Mouse (Mus musculus) lung, embryonic 16.5 days (tissue): ENCODE data around the gene Ddx5. TPM values are rescaled to one million over a fixed set of nuclear protein-coding genes. Genes with fewer than 3 reads are reported as not detected.
"Not testable (repeated sequence)": the region's sequence is repeated elsewhere in the genome, so short reads cannot be mapped to it uniquely, and the experiment has no call there.

ENCODE experiments used
- ATAC-seq: fragments of 200-750 bp; cut with Nextera tagmentation; 2 replicates; pipeline ENCODE4 v1.8.0; 2017; ENCODE audit warnings: low read depth, mild to moderate bottlenecking, moderate library complexity
- H3K27ac ChIP-seq: fragments of 300-500 bp; sonication (generic); 2 replicates; pipeline ENCODE4 v1.5.1; 2014; ENCODE audit warnings: mild to moderate bottlenecking, control low read depth, low read length
- H3K27me3 ChIP-seq: fragments of 300-500 bp; sonication (generic); 2 replicates; pipeline ENCODE4 v1.6.1; 2014; ENCODE audit warnings: low read depth, low read length, mixed read lengths; ENCODE audit not compliant: control insufficient read depth, insufficient read depth
- H3K36me3 ChIP-seq: fragments of 300-500 bp; sonication (generic); 2 replicates; pipeline ENCODE4 v1.6.1; 2014; ENCODE audit warnings: low read length; ENCODE audit not compliant: control insufficient read depth, insufficient read depth
- H3K4me1 ChIP-seq: fragments of 300-500 bp; sonication (generic); replicated peaks from 2 replicates; pipeline ENCODE4 v1.6.1; 2014; ENCODE audit warnings: low read length, mixed read lengths; ENCODE audit not compliant: control insufficient read depth, insufficient read depth
- H3K4me2 ChIP-seq: fragments of 300-500 bp; sonication (generic); 2 replicates; pipeline ENCODE4 v1.6.1; 2014; ENCODE audit warnings: low read depth, low read length, control low read depth
- H3K4me3 ChIP-seq: fragments of 300-500 bp; sonication (generic); 2 replicates; pipeline ENCODE4 v1.5.1; 2014; ENCODE audit warnings: mild to moderate bottlenecking, low read length, control low read depth
- H3K9ac ChIP-seq: fragments of 300-500 bp; sonication (generic); 2 replicates; pipeline ENCODE4 v1.6.1; 2014; ENCODE audit warnings: low read length, control low read depth
- H3K9me3 ChIP-seq: fragments of 300-500 bp; sonication (generic); 2 replicates; pipeline ENCODE4 v1.6.1; 2016; ENCODE audit warnings: low read length; ENCODE audit not compliant: control insufficient read depth
- WGBS: fragments of 180-500 bp; shearing (Covaris S2); extraction: QIAGEN DNeasy Blood & Tissue Kit; methylation state at CpG from one replicate; pipeline ENCODE4 v1.1.7; 2014; 5-methylcytosine and 5-hydroxymethylcytosine counted together
- microRNA-seq: library from miRNA; unstranded; fragments of <30 nt; microRNA quantifications from one replicate; pipeline ENCODE4, GENCODE M21; 2016
- polyA plus RNA-seq: library from polyadenylated mRNA; unstranded; fragments of >200 nt; fragmentation: Nextera tagmentation; extraction: Ambion mirVana; gene quantifications from 2 replicates; pipeline ENCODE4 v1.2.1, GENCODE M21; 2015

The Ddx5 gene
- polyA plus RNA-seq, 1 experiment from 2014 or later = 352 TPM

GRCm38 (mm10) chr11:106741232-106741631 lies 47.8 kb downstream of the Ddx5 start:
- H3K27ac ChIP-seq = no peak overlapping the region
- no peak overlapping the region for H3K9ac ChIP-seq
- no peaks in the 10 kb centered on the region for H3K27me3 ChIP-seq
- WGBS = 64% methylated on average over 6 of the region's 6 CpGs
- H3K4me1 ChIP-seq = no peaks in the 10 kb centered on the region
- no peaks in the 10 kb centered on the region for H3K9me3 ChIP-seq
- no peak for ATAC-seq
- no peak overlapping the region for H3K4me3 ChIP-seq
- no peak overlapping the region for H3K4me2 ChIP-seq
- H3K36me3 ChIP-seq = no peaks in the 10 kb centered on the region

- H3K4me2 ChIP-seq, H3K27me3 ChIP-seq, H3K4me3 ChIP-seq, ATAC-seq, H3K27ac ChIP-seq, H3K36me3 ChIP-seq, H3K4me1 ChIP-seq, H3K9ac ChIP-seq, H3K9me3 ChIP-seq: not testable (repeated sequence)
- 86% methylated on average over 5 of the region's 8 CpGs for WGBS
Measured at GRCm38 (mm10) chr11:106740724-106741123, 48.3 kb downstream of the Ddx5 start.

- ATAC-seq = no peak
- no peaks in the 10 kb centered on the region for H3K27me3 ChIP-seq
- no peak overlapping the region for H3K4me2 ChIP-seq
- no peaks in the 10 kb centered on the region for H3K9me3 ChIP-seq
- no peak overlapping the region for H3K9ac ChIP-seq
- no peak overlapping the region for H3K27ac ChIP-seq
- H3K4me1 ChIP-seq = no peaks in the 10 kb centered on the region
- H3K36me3 ChIP-seq = no peaks in the 10 kb centered on the region
- 89% methylated on average over 2 of the region's 2 CpGs for whole genome bisulfite sequencing
- H3K4me3 ChIP-seq = no peak overlapping the region
Measured at GRCm38 (mm10) chr11:106739116-106739515, 49.9 kb downstream of the Ddx5 start.

GRCm38 (mm10) chr11:106737178-106737621 lies 51.8 kb downstream of the Ddx5 start:
- ATAC-seq = peak; percentile 74
- Histone ChIP-seq H3K27ac (peak overlapping the region; percentile 38), H3K9ac (no peak overlapping the region), H3K27me3 (no peaks in the 10 kb centered on the region), H3K4me2 (no peak overlapping the region), H3K36me3 (no peaks in the 10 kb centered on the region), H3K4me3 (no peak overlapping the region), H3K9me3 (no peaks in the 10 kb centered on the region), H3K4me1 (0 out of 2 replicates have a peak, but pooled peaks cover 3% of the 10 kb centered on the region)
- WGBS = 23% methylated on average over 12 of the region's 12 CpGs

- Histone ChIP-seq H3K4me1 (0 out of 2 replicates have a peak, but pooled peaks cover 3% of the 10 kb centered on the region), H3K4me3 (no peak overlapping the region), H3K36me3 (no peaks in the 10 kb centered on the region), H3K9me3 (no peaks in the 10 kb centered on the region), H3K9ac (no peak overlapping the region), H3K27me3 (no peaks in the 10 kb centered on the region), H3K27ac (peak overlapping the region; percentile 14), H3K4me2 (no peak overlapping the region)
- WGBS = 61% methylated on average over 3 of the region's 3 CpGs
- ATAC-seq = no peak
Measured at GRCm38 (mm10) chr11:106736614-106737013, 52.4 kb downstream of the Ddx5 start.

- H3K4me3 ChIP-seq = no peak overlapping the region
- H3K27ac ChIP-seq = peak overlapping the region; percentile 45
- H3K9ac ChIP-seq = no peak overlapping the region
- H3K4me2 ChIP-seq = no peak overlapping the region
- H3K36me3 ChIP-seq = no peaks in the 10 kb centered on the region
- no peaks in the 10 kb centered on the region for H3K27me3 ChIP-seq
- ATAC-seq = peak; percentile 82
- 0 out of 2 replicates have a peak, but pooled peaks cover 6% of the 10 kb centered on the region for H3K4me1 ChIP-seq
- 14% methylated on average over 4 of the region's 4 CpGs for WGBS
- H3K9me3 ChIP-seq = peaks cover 7% of the 10 kb centered on the region
Measured at GRCm38 (mm10) chr11:106730714-106731113, 58.3 kb downstream of the Ddx5 start.

Small RNAs within 50 kb of the gene (microRNA-seq; reads per million reads assigned to microRNA genes)
- gene Gm25994 (not detected), gene Mir3064 (6.9 reads per million, percentile 20 among the genes with 10 or more reads in this experiment)

Other genes with a start within 250 kb of the Ddx5 start
- 10.4 and 11.5 TPM in 2 replicates for gene Tex2, start 175.8 kb downstream of the Ddx5 start, polyA plus RNA-seq
- gene Pecam1, start 38.6 kb downstream of the Ddx5 start, polyA plus RNA-seq = 140 and 151 TPM in 2 replicates
- gene Milr1, start 38.0 kb downstream of the Ddx5 start, polyA plus RNA-seq = 1.9 and 2.2 TPM in 2 replicates
- 9.0 and 9.9 TPM in 2 replicates for gene Polg2, start 9.6 kb downstream of the Ddx5 start, polyA plus RNA-seq
- 21.8 and 22.6 TPM in 2 replicates for gene Cep95, start 67 bp upstream of the Ddx5 start, polyA plus RNA-seq
- 16.4 and 17.6 TPM in 2 replicates for gene Smurf2, start 131.5 kb upstream of the Ddx5 start, polyA plus RNA-seq
- 437 and 492 TPM in 2 replicates for gene Kpna2, start 210.4 kb upstream of the Ddx5 start, polyA plus RNA-seq
- gene 1810010H24Rik, start 236.5 kb upstream of the Ddx5 start, polyA plus RNA-seq = 4.4 and 5.1 TPM in 2 replicates